Mouse (Mus musculus) forebrain, embryonic 15.5 days (tissue): ENCODE measurements at regions not wholly inside any gene's neighbourhood (a gene's known extent, or its start where the extent isn't known, plus 50 kb on each side); places are given as distances from the start of the nearest gene placed in this dataset.

ENCODE experiments used
- ATAC-seq: fragments of 200-750 bp; cut with Nextera tagmentation; replicated peaks from 2 replicates; pipeline ENCODE4 v1.8.0; 2017; ENCODE audit warnings: mild to moderate bottlenecking, moderate TSS enrichment, moderate library complexity
- H3K27ac ChIP-seq: fragments of 300-500 bp; sonication (generic); replicated peaks from 2 replicates; pipeline ENCODE4 v1.5.1; 2015; ENCODE audit warnings: mild to moderate bottlenecking, inconsistent platforms
- H3K27me3 ChIP-seq: fragments of 300-500 bp; sonication (generic); 2 replicates; pipeline ENCODE4 v1.6.1; 2015; ENCODE audit warnings: inconsistent platforms
- H3K36me3 ChIP-seq: fragments of 300-500 bp; sonication (generic); 2 replicates; pipeline ENCODE4 v1.6.1; 2015; ENCODE audit warnings: mild to moderate bottlenecking, inconsistent platforms
- H3K4me1 ChIP-seq: fragments of 300-500 bp; sonication (generic); 2 replicates; pipeline ENCODE4 v1.6.1; 2015; ENCODE audit warnings: inconsistent platforms
- H3K4me2 ChIP-seq: fragments of 300-500 bp; sonication (generic); replicated peaks from 2 replicates; pipeline ENCODE4 v1.6.1; 2015; ENCODE audit warnings: mild to moderate bottlenecking, inconsistent platforms
- H3K4me3 ChIP-seq: fragments of 300-500 bp; sonication (generic); 2 replicates; pipeline ENCODE4 v1.5.1; 2015; ENCODE audit warnings: mild to moderate bottlenecking, inconsistent platforms
- H3K9ac ChIP-seq: fragments of 300-500 bp; sonication (generic); replicated peaks from 2 replicates; pipeline ENCODE4 v1.6.1; 2015; ENCODE audit warnings: mild to moderate bottlenecking, inconsistent platforms
- H3K9me3 ChIP-seq: fragments of 300-500 bp; sonication (generic); 2 replicates; pipeline ENCODE4 v1.6.1; 2016; ENCODE audit warnings: inconsistent platforms
- WGBS: fragments of 180-500 bp; shearing (Covaris S2); methylation state at CpG from one replicate; pipeline ENCODE4 v1.1.7; 2015; ENCODE audit warnings: mixed read lengths; 5-methylcytosine and 5-hydroxymethylcytosine counted together

- H3K9me3 ChIP-seq: no peaks in the 10 kb centered on the region
- H3K27me3 ChIP-seq: no peaks in the 10 kb centered on the region
- WGBS: 77% methylated on average over 3 of the region's 3 CpGs
- no peaks in the 10 kb centered on the region for H3K36me3 ChIP-seq
- no peak overlapping the region for H3K4me2 ChIP-seq
- no peak overlapping the region for H3K27ac ChIP-seq
- no peak for ATAC-seq
- no peak overlapping the region for H3K9ac ChIP-seq
- H3K4me1 ChIP-seq: no peaks in the 10 kb centered on the region
- H3K4me3 ChIP-seq: no peak overlapping the region
These were observed 373.6 kb upstream of the Depdc1a start for GRCm38 (mm10) chr3:159121626-159122025.

GRCm38 (mm10) chr3:159143867-159144266 is 351.4 kb upstream of the Depdc1a start:
- H3K4me3 ChIP-seq: no peak overlapping the region
- H3K36me3 ChIP-seq: no peaks in the 10 kb centered on the region
- no peak overlapping the region for H3K4me2 ChIP-seq
- no peaks in the 10 kb centered on the region for H3K27me3 ChIP-seq
- H3K4me1 ChIP-seq: no peaks in the 10 kb centered on the region
- peak; percentile 55; the same call in 1 of the 2 replicates for ATAC-seq
- no peak overlapping the region for H3K9ac ChIP-seq
- no peak overlapping the region for H3K27ac ChIP-seq
- WGBS: 46% methylated on average over 2 of the region's 2 CpGs
- no peaks in the 10 kb centered on the region for H3K9me3 ChIP-seq

GRCm38 (mm10) chr3:159181504-159181903 is 313.7 kb upstream of the Depdc1a start:
- H3K27me3 ChIP-seq: no peaks in the 10 kb centered on the region
- no peaks in the 10 kb centered on the region for H3K36me3 ChIP-seq
- no peaks in the 10 kb centered on the region for H3K4me1 ChIP-seq
- no peak overlapping the region for H3K27ac ChIP-seq
- no peak overlapping the region for H3K9ac ChIP-seq
- H3K4me2 ChIP-seq: no peak overlapping the region
- no peaks in the 10 kb centered on the region for H3K9me3 ChIP-seq
- ATAC-seq: no peak
- no peak overlapping the region for H3K4me3 ChIP-seq

GRCm38 (mm10) chr3:159193189-159193588 is 302.0 kb upstream of the Depdc1a start:
- no peak for ATAC-seq
- no peaks in the 10 kb centered on the region for H3K36me3 ChIP-seq
- no peak overlapping the region for H3K9ac ChIP-seq
- H3K27me3 ChIP-seq: no peaks in the 10 kb centered on the region
- no peaks in the 10 kb centered on the region for H3K9me3 ChIP-seq
- no peak overlapping the region for H3K4me2 ChIP-seq
- no peaks in the 10 kb centered on the region for H3K4me1 ChIP-seq
- no peak overlapping the region for H3K4me3 ChIP-seq
- H3K27ac ChIP-seq: no peak overlapping the region
